Comparison of ENCODE assay signal across 9 mouse cellular contexts in the genomic region with DNA sequence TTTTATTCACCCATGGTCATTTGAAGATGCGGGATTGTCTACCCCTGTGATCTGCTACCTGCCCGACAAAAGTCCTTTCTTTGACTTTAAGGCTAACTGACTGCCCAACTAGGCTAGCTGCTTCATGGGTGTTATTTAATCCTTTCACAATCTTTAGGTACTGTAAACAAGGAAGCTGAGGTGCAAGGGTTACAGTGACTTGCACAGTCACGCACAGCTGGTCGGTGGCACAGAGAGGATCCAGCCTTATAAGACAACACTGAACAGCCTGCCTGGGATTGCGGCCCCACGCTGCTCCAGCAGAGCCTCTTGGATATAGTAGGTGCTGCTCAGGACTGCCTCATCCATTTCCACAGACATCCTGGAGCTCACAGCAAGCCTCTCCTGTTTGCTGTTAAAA. TPM values are rescaled to one million over a fixed set of nuclear protein-coding genes. Genes with fewer than 3 reads are reported as not detected.
A peak's percentile ranks its signal among the peaks of the same experiment; 100 is the strongest.
DNase-seq lines count a peak whose midpoint lies in the region; ATAC-seq lines count a peak whose summit lies in the region.
"Had no signal": no experiment of that assay in that cellular context is flagged by ENCODE, and none has a peak within 500 bp of the region (broad histone marks: within the 10 kb centered on the region; RNA-seq: fewer than 3 reads in every experiment).

No protein-coding gene starts in this region.

- H3K4me2 ChIP-seq in forebrain, embryonic 14.5 days (ENCODE audit: low read length): 0 out of 2 replicates have a peak overlapping the region, but pooled peaks have one; percentile 12
- H3K4me2 ChIP-seq in forebrain, embryonic 11.5 days (ENCODE audit: low read depth, low read length, severe bottlenecking): no peak overlapping the region
- H3K4me2 ChIP-seq in embryonic facial prominence, embryonic 14.5 days (ENCODE audit: low read depth, low read length): peak overlapping the region; percentile 15

- H3K27me3 ChIP-seq in forebrain, embryonic 14.5 days (replicated peaks; ENCODE audit: control insufficient read depth, insufficient read depth, low read length): no peaks in the 10 kb centered on the region
- no peaks in the 10 kb centered on the region for H3K27me3 ChIP-seq in forebrain, embryonic 11.5 days (ENCODE audit: control insufficient read depth, insufficient read depth, low read length)
- H3K27me3 ChIP-seq in embryonic facial prominence, embryonic 14.5 days (replicated peaks; ENCODE audit: control insufficient read depth, insufficient read depth, low read length): no peaks in the 10 kb centered on the region
- no peaks in the 10 kb centered on the region for H3K27me3 ChIP-seq in megakaryocyte, embryonic 14.5 days (replicated peaks)
- H3K27me3 ChIP-seq: limb, embryonic 15.5 days had no signal

- no peak overlapping the region for H3K9ac ChIP-seq in forebrain, embryonic 14.5 days (ENCODE audit: low read length)
- no peak overlapping the region for H3K9ac ChIP-seq in forebrain, embryonic 11.5 days (ENCODE audit: low read length)
- no peak overlapping the region; the same call in 1 of the 2 replicates for H3K9ac ChIP-seq in embryonic facial prominence, embryonic 14.5 days (ENCODE audit: low read depth, low read length)

- H3K4me1 ChIP-seq in forebrain, embryonic 14.5 days (ENCODE audit: control insufficient read depth, insufficient read depth, low read length): peaks cover 34% of the 10 kb centered on the region
- H3K4me1 ChIP-seq in forebrain, embryonic 11.5 days (replicated peaks; ENCODE audit: control insufficient read depth, insufficient read depth, low read length): peaks cover 11% of the 10 kb centered on the region
- peaks cover 34% of the 10 kb centered on the region for H3K4me1 ChIP-seq in embryonic facial prominence, embryonic 14.5 days (ENCODE audit: control insufficient read depth, insufficient read depth, low read length)
- peaks cover 68% of the 10 kb centered on the region for H3K4me1 ChIP-seq in megakaryocyte, embryonic 14.5 days

- DNase-seq in forebrain, embryonic 14.5 days (ENCODE audit: low spot score): no peak
- DNase-seq in forebrain, embryonic 11.5 days (ENCODE audit: low spot score): no peak
- peak; percentile 26 for DNase-seq in kidney, adult 18-20 months
- no peak for DNase-seq in kidney, postnatal 4 days
- DNase-seq in embryonic facial prominence, embryonic 14.5 days (ENCODE audit: low spot score): no peak
- no peak for DNase-seq in frontal cortex, postnatal 10 days (ENCODE audit: low spot score in 2 of 2)
- DNase-seq in spleen, adult 18-20 months: no peak

- H3K4me3 ChIP-seq in forebrain, embryonic 14.5 days (ENCODE audit: low read depth, low read length): no peak overlapping the region
- no peak overlapping the region for H3K4me3 ChIP-seq in forebrain, embryonic 11.5 days (ENCODE audit: low read depth, low read length)
- no peak overlapping the region for H3K4me3 ChIP-seq in embryonic facial prominence, embryonic 14.5 days (ENCODE audit: low read depth, low read length)
- peak overlapping the region; percentile 80 for H3K4me3 ChIP-seq in megakaryocyte, embryonic 14.5 days (replicated peaks)
- H3K4me3 ChIP-seq: limb, embryonic 15.5 days had no signal

- no peak for ATAC-seq in forebrain, embryonic 14.5 days
- ATAC-seq in forebrain, embryonic 11.5 days (replicated peaks; ENCODE audit: low FRiP score): no peak
- no peak for ATAC-seq in embryonic facial prominence, embryonic 14.5 days (ENCODE audit: low read depth)

- H3K27ac ChIP-seq in forebrain, embryonic 14.5 days (ENCODE audit: low read depth, low read length): no peak overlapping the region
- H3K27ac ChIP-seq in forebrain, embryonic 11.5 days (ENCODE audit: low read depth, low read length): no peak overlapping the region
- no peak overlapping the region for H3K27ac ChIP-seq in embryonic facial prominence, embryonic 14.5 days (replicated peaks; ENCODE audit: low read depth, low read length)
- H3K27ac ChIP-seq: limb, embryonic 15.5 days had no signal

- no peaks in the 10 kb centered on the region for H3K9me3 ChIP-seq in forebrain, embryonic 14.5 days (replicated peaks; ENCODE audit: control insufficient read depth, low read length)
- no peaks in the 10 kb centered on the region for H3K9me3 ChIP-seq in forebrain, embryonic 11.5 days (ENCODE audit: control insufficient read depth, low read length)
- no peaks in the 10 kb centered on the region for H3K9me3 ChIP-seq in embryonic facial prominence, embryonic 14.5 days (ENCODE audit: control insufficient read depth, low read length)
- no peaks in the 10 kb centered on the region for H3K9me3 ChIP-seq in megakaryocyte, embryonic 14.5 days
- H3K9me3 ChIP-seq: limb, embryonic 15.5 days had no signal

- 93% methylated on average over 6 of the region's 6 CpGs for WGBS in forebrain, embryonic 14.5 days
- WGBS in forebrain, embryonic 11.5 days: 93% methylated on average over 6 of the region's 6 CpGs
- WGBS in embryonic facial prominence, embryonic 14.5 days: 76% methylated on average over 6 of the region's 6 CpGs

- H3K36me3 ChIP-seq in forebrain, embryonic 14.5 days (ENCODE audit: control insufficient read depth, insufficient read depth, low read length): peaks cover 4% of the 10 kb centered on the region; the same call in 1 of the 2 replicates
- no peaks in the 10 kb centered on the region for H3K36me3 ChIP-seq in forebrain, embryonic 11.5 days (ENCODE audit: control insufficient read depth, insufficient read depth, low read length)
- H3K36me3 ChIP-seq in embryonic facial prominence, embryonic 14.5 days (ENCODE audit: control insufficient read depth, insufficient read depth, low read length): peaks cover 7% of the 10 kb centered on the region; the same call in 1 of the 2 replicates
- H3K36me3 ChIP-seq in megakaryocyte, embryonic 14.5 days (replicated peaks; ENCODE audit: low read length): peaks cover 26% of the 10 kb centered on the region

RNA-seq across cellular contexts. Expression of a gene that starts 4.6 kb away (rescaled TPM):
- polyA plus RNA-seq in forebrain, embryonic 14.5 days (2014; fragmentation: Nextera tagmentation; extraction: Ambion mirVana): 14.7 and 15.2 TPM in 2 replicates
- polyA plus RNA-seq in forebrain, embryonic 11.5 days (2014; fragmentation: Nextera tagmentation; extraction: Ambion mirVana): 13.4 and 13.8 TPM in 2 replicates
- 19.0 and 19.9 TPM in 2 replicates for polyA plus RNA-seq in embryonic facial prominence, embryonic 14.5 days (2014; fragmentation: Nextera tagmentation; extraction: Ambion mirVana)
- 5.4 and 16.7 TPM in 2 replicates for polyA plus RNA-seq in megakaryocyte, embryonic 14.5 days (2012; ENCODE audit: insufficient read depth, low replicate concordance)

RNA-seq across cellular contexts. Expression of a gene that starts 7.5 kb away (rescaled TPM):
- 36.2 and 43.5 TPM in 2 replicates for polyA plus RNA-seq in forebrain, embryonic 14.5 days (2014; fragmentation: Nextera tagmentation; extraction: Ambion mirVana)
- 53.4 and 54.3 TPM in 2 replicates for polyA plus RNA-seq in forebrain, embryonic 11.5 days (2014; fragmentation: Nextera tagmentation; extraction: Ambion mirVana)
- 27.2 and 28.4 TPM in 2 replicates for polyA plus RNA-seq in embryonic facial prominence, embryonic 14.5 days (2014; fragmentation: Nextera tagmentation; extraction: Ambion mirVana)
- 42.4 and 70.4 TPM in 2 replicates for polyA plus RNA-seq in megakaryocyte, embryonic 14.5 days (2012; ENCODE audit: insufficient read depth, low replicate concordance)

RNA-seq across cellular contexts. Expression of a gene that starts 12.5 kb away (rescaled TPM):
- polyA plus RNA-seq in forebrain, embryonic 14.5 days (2014; fragmentation: Nextera tagmentation; extraction: Ambion mirVana): 299 and 300 TPM in 2 replicates
- 271 and 288 TPM in 2 replicates for polyA plus RNA-seq in forebrain, embryonic 11.5 days (2014; fragmentation: Nextera tagmentation; extraction: Ambion mirVana)
- polyA plus RNA-seq in embryonic facial prominence, embryonic 14.5 days (2014; fragmentation: Nextera tagmentation; extraction: Ambion mirVana): 208 and 234 TPM in 2 replicates
- polyA plus RNA-seq in megakaryocyte, embryonic 14.5 days (2012; ENCODE audit: insufficient read depth, low replicate concordance): 60.9 and 120 TPM in 2 replicates

RNA-seq across cellular contexts. Expression of a gene that starts 24.1 kb away (rescaled TPM):
- polyA plus RNA-seq in forebrain, embryonic 14.5 days (2014; fragmentation: Nextera tagmentation; extraction: Ambion mirVana): 111 and 118 TPM in 2 replicates
- 78.8 and 81.6 TPM in 2 replicates for polyA plus RNA-seq in forebrain, embryonic 11.5 days (2014; fragmentation: Nextera tagmentation; extraction: Ambion mirVana)
- 47.4 and 52.3 TPM in 2 replicates for polyA plus RNA-seq in embryonic facial prominence, embryonic 14.5 days (2014; fragmentation: Nextera tagmentation; extraction: Ambion mirVana)
- polyA plus RNA-seq in megakaryocyte, embryonic 14.5 days (2012; ENCODE audit: insufficient read depth, low replicate concordance): 122 and 127 TPM in 2 replicates

RNA-seq across cellular contexts. Expression of a gene that starts 24.4 kb away (rescaled TPM):
- polyA plus RNA-seq in forebrain, embryonic 14.5 days (2014; fragmentation: Nextera tagmentation; extraction: Ambion mirVana): 3.4 and 5.3 TPM in 2 replicates
- 4.5 and 4.7 TPM in 2 replicates for polyA plus RNA-seq in forebrain, embryonic 11.5 days (2014; fragmentation: Nextera tagmentation; extraction: Ambion mirVana)
- polyA plus RNA-seq in embryonic facial prominence, embryonic 14.5 days (2014; fragmentation: Nextera tagmentation; extraction: Ambion mirVana): 0.85 and 1.3 TPM in 2 replicates
- 0.38 and 2.9 TPM in 2 replicates for polyA plus RNA-seq in megakaryocyte, embryonic 14.5 days (2012; ENCODE audit: insufficient read depth, low replicate concordance)
